Mouse (Mus musculus) mouse embryonic stem cell (cell line): Measurements from ENCODE around the gene Yif1a.

Experiments
- in situ Hi-C, 2 experiments: fragments of 300-500 bp; cut with MboI; formaldehyde crosslinking; loops; 1 replicate in 1 of 2; 3 replicates in 1 of 2; pipeline ENCODE4 v1.14.3; 2019 to 2020; ENCODE audit warnings: low sequenced_read_pairs in 2 of 2, low pct_unique_long_range_greater_than_20kb in 1 of 2, mixed read lengths in 1 of 2; ENCODE audit not compliant: unreplicated experiment in 1 of 2

Gene Yif1a

DNA sequence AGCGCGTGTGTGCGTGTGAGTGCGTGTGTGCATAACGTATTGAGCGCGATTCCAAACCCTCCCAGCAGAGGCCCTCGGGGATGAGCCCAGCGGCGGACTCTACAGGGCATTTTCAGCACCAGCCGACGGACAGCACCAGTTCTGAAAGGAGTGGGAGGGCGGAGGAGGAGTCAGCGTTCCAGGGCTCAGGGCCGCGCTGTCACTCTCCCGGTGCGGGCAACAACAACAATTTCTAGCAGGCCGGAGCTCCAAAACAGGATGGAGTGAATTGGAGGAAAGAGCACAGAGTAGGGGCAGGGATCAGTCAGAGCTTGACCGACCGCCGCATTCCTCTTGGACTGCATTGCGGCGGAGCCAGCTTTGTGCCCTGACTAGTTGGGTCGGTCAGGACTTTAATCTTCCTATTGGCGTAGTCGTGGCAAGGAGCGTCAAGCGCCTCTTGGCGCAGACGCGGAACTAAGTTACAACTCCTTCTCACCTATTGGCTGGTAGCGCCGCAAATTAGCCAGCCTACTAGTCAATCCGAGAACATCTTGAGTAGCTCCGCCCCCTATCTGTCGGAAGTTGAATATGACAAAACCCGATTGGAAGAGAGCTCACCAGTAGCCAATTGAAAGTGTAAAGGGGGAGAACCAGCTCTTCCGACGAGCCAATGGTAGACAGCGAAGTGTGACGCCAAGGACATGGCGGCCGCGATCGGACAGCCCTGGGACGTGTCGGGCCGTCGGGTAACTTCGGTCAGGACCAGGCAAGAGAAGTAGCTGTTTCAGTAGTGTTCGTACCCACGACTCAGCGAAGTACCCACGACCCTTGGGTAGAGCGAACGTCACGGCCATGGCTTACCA, at the start of gene Yif1a:
TSS of gene Yif1a (plus strand) at position 655 of the 845 bp plus-strand sequence.
- in situ Hi-C loops = loop anchor here in 1 of 2 experiments (5.0 kb wide), 1 partner anchor 54 kb away; no protein-coding TSS in a partner anchor

DNA sequence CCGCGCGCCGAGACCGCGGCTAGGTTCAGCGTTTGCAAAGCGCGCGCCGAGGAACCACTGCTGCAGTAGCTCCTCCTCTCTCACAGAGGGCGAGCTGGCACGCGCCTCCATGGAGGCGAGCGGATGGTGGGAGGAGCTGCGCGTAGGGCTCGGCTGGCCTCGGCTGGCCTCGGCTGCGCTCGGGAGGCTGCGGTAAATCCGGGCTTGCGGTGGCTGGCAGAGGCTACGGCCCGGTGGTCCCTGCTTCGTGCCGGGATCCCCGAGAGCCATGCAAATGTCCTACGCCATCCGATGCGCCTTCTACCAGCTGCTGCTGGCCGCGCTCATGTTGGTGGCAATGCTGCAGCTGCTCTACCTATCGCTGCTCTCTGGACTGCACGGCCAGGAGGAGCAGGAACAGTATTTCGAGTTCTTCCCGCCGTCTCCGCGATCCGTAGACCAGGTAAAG, 49.6 kb upstream of the Yif1a start, which contains the start of the genes B4gat1 and AC124502.3:
TSS of gene B4gat1 (plus strand) at position 118 of the 448 bp plus-strand sequence.
TSS of gene AC124502.3 (plus strand) at position 183 of the 448 bp plus-strand sequence.
- in situ Hi-C loops = no loop called here

DNA sequence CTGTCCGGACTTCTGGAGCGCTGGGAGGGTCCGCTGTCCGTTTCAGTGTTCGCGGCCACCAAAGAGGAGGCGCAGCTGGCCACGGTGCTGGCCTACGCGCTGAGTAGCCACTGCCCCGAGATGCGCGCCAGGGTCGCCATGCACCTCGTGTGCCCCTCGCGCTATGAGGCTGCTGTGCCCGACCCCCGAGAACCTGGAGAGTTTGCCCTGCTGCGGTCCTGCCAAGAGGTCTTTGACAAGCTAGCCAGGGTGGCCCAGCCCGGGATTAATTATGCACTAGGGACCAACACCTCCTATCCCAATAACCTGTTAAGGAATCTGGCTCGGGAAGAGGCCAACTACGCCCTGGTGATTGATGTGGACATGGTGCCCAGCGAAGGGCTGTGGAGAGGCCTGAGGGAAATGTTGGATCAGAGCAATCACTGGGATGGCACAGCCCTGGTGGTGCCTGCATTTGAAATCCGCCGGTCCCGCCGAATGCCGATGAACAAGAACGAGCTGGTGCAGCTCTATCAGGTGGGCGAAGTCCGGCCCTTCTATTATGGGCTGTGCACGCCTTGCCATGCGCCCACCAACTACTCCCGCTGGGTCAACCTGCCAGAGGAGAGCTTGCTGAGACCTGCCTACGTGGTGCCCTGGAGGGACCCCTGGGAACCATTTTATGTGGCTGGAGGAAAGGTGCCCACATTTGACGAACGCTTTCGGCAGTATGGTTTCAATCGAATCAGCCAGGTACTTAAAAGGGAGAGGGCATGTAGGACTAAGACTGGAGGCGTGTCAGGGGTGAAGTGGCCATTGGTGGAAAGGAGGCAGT, 48.8 kb upstream of the Yif1a start:
- in situ Hi-C loops = no loop called here

DNA sequence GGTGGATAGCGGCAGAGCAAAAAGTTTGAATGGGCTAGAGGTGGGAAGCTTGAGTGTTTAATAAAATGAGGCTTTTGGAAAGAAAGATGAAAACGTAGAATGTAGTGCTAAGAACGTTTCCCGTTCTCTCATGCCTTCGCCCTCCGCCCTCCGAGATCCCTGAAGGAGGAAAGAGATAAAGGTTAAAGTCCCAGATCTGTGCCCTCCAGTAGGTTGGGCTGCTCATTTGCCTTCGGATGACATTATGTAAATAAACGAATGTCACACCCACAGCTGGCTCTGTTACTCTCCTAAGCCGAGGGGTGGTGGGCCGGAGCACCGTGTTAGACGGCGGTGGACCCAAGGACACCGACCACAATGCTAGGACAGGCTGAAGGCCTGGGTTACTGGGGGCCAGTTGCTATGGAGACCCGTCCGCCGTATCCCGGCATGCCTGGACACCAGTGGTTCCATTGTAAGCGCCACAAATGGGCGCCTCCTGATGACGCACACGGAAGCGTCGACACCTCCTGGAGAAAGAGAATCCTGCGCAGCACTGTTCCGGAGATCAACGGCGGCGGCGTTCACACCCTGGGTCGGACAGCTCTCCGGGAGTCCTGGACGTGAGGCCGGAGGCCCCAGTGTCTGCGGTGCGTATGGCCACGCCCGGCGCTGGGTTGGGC, 47.3 kb upstream of the Yif1a start, which contains the start of gene Brms1:
TSS of gene Brms1 (plus strand) at position 493 of the 662 bp plus-strand sequence.
- in situ Hi-C loops = no loop called here

DNA sequence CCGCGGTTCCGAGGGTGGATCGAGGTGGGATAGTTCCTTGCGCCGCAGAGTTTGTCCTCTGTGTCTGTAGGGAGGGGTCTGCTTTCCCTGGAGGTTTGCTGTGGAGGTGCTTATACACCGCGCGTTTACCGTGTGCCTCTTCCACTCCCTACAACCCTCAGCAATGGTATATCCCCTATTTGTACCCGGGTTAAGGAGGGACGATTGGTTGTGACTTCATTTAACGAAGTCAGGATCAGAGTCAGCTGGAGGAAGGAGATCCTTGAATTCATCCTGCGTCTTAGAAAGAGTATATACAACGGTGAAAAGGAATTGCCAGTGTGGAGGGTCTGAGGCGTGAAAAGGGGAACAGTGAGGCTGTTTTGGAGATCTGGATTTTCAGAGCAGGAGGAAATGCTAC, 46.8 kb upstream of the Yif1a start:
- in situ Hi-C loops = no loop called here

DNA sequence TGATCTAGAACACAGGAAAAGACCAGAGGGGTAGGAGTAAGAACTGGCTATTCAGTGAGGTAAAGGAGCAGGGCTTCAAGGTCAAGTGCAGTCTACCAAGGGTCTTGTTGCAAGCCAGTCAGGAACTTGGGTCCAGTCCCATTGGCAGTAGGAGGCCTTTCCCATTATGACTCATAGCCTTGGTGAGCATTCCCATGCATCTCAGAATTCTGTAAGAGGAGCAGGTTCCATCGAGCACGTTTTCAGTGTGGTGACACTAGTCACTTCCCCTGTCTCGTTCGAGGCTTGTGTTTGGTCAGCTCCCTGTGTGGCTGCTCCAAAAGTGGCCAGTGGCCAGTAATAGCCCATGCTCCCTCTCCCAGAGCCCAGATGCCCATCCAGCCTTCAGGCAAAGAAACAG, 42.8 kb upstream of the Yif1a start:
- in situ Hi-C loops = no loop called here

DNA sequence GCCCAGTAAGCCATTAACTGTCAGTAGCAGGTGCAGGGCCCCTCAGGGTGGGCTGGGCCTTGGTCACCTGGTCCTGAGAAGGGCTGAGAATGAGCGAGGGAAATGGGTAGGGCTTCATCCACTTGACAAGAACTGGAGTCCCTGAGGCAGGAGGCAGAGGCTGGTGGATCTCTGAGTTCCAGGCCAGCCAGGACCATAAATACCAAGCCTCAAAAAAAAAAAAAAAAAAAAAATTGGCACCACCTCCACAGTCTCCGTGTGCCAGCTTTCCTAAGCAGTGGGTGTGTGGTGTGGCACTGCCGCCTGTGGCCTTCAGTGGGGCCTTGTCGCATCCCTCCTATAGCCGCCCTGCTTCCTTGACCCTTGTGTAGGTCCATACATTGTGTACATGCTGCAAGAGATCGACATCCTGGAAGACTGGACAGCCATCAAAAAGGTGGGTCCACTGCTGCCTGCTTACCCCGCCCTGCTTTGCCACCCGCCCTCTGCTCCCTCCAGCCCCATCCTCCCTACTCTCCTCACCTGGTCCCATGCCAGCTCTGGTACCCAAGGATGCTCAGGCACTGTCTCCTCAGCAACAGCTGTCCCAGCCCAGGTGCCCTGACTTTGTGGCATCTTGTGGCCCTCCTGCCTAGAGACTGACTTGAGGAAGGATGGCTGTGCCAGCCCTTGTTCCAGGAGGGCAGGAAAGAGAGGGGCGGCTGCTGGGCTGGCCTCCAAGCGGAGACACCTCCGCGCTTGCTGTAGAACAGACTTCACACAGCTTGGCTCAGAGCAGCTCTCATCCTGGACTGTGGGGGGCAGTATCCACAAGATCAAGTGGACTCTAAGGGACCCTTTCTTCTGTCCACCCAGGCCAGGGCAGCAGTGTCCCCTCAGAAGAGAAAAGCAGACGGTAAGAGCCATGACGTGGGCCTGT, 39.9 kb upstream of the Yif1a start:
- in situ Hi-C loops = no loop called here

DNA sequence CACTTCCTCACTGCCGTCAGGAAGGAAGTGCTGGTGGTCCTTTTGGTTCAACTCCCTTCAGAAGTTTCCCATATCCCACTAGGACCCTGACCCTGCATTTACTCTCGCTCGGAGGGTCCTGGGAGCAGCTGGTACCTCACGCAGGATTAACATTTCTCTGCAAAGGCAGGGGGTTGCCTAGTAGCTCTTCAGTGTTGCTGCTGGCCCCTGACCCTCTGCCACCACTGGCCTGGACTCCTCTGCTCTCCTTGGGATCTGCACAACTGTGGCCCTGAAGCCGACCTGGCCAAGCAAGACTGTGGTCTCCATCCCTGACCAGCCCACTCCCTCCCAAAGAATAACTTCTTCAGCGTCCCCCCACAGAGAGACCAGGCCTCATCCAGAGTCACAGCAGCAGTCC, 39.0 kb upstream of the Yif1a start:
- in situ Hi-C loops = no loop called here

DNA sequence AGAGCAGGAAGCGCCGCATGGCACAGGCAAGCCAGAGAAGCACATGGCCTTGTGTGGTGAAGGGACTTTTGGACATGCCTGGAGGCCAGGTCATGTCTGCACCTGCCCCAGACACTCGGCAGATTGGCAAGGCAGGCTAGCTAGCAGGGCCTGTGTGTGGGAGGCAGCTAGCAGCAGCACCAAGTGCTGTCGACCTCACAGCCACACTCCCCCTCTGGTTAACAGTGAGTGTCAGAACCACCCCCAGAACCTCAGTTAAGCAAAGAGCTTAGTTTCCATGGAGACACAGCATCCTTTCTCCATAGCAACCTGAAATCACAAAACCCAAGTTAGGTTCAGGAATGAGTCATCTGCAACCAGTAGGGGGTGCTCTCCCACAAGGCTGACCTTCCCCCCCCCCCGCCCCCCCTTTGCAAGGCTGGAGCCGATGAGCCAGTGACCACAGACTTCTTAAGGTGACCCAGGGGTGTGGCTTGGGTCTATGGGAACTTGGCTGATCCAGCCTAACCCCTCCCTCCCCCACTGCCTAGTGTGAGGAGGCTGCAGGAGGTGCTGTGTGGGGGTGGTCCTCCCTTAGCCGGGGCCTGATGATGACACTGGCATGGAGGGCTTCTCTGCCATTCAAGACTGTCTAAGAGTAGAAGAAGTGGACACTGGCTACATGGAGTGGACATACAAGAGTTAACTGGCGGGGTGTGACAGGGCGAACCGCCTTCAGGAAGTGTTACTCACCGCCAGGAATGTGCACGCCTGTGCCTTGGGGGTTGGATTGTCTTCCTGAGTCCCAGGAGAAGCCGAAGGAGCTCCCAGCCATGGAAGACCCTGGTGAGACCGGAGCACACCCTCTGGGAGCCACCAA, 38.1 kb upstream of the Yif1a start, which contains the start of gene Rin1:
TSS of gene Rin1 (plus strand) at position 435 of the 859 bp plus-strand sequence.
- in situ Hi-C loops = no loop called here

DNA sequence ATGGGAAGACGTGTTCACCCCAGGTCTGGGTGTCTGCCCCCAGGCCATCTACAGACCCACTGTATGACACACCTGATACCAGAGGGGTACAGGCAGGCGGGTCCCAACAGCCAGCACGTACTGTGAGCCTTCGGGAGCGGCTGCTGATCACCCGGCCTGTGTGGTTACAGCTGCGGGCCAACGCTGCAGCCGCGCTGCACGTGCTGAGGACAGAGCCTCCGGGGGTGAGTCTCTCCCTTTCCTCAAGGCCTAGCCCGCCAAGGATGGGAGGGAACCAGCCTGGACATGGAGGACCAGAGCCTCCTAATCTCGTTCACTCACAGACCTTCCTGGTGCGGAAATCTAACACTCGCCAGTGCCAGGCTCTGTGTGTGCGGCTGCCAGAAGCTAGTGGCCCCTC, 37.3 kb upstream of the Yif1a start:
- in situ Hi-C loops = no loop called here

DNA sequence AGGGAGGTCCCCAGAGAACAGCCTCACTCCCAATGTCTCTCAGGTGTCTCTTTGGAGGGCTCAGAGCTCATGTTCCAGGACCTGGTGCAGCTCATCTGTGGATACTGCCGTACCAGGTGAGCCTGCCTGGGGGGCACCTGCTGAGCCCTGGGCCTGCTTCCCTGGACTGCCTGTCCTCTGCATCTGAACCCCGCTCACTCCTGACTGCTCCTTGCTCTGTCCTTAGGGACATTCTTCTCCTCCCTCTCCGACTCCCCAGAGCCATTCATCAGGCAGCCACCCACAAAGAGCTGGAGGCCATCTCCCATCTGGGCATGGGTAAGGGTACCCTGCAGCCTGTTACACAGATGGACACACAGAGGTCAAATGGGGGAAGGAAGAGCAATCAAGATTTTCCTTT, 36.8 kb upstream of the Yif1a start:
- in situ Hi-C loops = no loop called here

DNA sequence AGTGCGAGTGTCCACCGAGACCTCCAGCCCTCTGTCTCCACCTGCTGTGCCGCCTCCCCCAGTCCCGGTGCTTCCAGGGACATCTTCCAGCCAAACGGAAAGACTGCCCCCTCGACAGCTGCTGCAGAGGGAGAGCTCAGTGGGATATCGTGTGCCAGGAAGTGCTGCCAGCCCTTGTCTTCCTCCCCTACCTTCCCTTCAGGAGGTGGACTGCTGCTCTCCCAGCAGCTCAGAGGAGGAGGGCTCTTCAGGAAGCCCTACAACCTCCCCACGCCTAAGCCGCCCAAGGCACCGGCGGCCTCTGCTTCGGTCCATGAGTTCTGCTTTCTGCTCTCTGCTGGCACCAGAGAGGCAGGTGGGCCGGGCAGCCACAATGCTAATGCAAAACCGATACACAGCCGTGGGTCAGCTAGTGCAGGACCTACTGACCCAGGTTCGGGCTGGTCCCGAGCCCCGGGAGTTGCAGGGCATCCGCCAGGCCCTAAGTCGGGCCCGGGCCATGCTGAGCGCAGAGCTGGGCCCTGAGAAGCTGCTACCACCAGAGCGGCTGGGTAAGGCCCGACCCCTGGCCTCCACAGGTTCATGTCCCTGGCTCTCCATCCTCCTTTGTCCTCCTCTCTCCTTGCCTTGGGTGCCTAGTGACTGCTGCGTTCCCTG, 36.0 kb upstream of the Yif1a start:
- in situ Hi-C loops = no loop called here

DNA sequence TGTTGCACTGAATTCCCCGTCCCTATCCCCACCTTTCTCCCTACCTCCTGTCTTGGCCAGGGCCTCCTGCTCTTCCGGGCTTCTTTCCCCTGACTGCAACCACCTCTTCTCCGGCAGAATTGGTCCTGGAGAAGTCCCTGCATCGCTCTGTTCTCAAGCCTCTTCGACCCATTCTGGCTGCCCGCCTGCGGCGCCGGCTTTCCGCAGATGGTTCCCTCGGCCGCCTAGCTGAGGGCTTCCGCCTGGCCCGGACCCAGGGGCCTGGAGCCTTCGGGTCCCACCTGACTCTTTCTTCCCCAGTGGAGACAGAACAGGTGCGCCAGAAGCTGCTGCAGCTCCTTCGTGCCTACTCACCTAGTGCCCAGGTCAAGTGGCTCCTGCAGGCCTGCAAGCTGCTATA, 35.5 kb upstream of the Yif1a start:
- in situ Hi-C loops = no loop called here

DNA sequence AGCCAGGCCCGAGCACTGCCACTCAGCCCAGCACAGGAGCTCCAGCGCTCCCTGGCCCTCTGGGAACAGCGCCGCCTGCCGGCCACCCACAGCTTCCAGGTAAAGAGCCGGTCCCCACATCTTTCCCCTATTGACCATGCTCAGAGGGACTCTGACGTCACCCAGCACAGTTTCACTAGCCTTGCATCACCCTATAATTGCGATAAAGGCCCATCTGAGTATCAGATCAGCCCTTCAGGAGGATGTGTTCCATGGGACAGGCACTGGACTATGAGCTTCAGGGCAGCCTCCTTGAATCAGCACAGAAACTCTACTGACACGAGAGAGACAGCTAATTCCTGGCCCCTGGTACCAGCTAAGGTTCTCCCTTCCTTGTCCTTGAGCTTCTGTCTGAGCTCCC, 34.4 kb upstream of the Yif1a start:
- in situ Hi-C loops = no loop called here

DNA sequence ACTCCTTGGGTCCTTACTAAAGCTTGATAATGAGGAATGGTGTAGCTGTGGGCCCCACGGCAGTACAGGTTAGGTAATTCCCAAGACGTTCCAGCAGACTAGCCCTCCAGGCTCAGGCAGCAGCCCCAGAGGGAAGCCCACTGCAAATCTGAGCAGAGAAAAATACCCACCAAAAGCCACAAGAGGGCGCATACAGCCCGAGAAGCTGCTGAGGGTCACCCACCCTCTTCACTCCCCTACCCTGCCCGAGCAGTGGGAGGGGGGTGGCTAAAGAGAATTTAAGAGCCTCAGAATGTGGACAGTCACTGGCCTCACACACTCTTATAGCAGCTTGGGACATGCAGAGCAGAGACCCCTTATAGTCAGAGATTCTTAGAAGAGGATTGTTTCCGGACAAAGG, 32.1 kb upstream of the Yif1a start:
- in situ Hi-C loops = no loop called here
